Mouse (Mus musculus) urinary bladder, adult 2 months (tissue): ENCODE measurements around the gene Hspb6. TPM values are rescaled to one million over a fixed set of nuclear protein-coding genes. Genes with fewer than 3 reads are reported as not detected.
A peak's percentile ranks its signal among the peaks of the same experiment; 100 is the strongest.

Experiments
- DNase-seq: peaks from one replicate; pipeline ENCODE4 v3.0.0; 2022; ENCODE audit warnings: low spot score
- polyA plus RNA-seq: library from polyadenylated mRNA; depleted of rRNA; stranded (reverse); fragments of >200 nt; gene quantifications from 2 replicates; pipeline ENCODE4 v1.2.3, GENCODE M21; 2012

Hspb6 gene
- polyA plus RNA-seq, 1 experiment: 342 TPM

GRCm38 (mm10) chr7:30586455-30587020 is 34.6 kb downstream of the Hspb6 start:
- DNase-seq: no peak

DNA sequence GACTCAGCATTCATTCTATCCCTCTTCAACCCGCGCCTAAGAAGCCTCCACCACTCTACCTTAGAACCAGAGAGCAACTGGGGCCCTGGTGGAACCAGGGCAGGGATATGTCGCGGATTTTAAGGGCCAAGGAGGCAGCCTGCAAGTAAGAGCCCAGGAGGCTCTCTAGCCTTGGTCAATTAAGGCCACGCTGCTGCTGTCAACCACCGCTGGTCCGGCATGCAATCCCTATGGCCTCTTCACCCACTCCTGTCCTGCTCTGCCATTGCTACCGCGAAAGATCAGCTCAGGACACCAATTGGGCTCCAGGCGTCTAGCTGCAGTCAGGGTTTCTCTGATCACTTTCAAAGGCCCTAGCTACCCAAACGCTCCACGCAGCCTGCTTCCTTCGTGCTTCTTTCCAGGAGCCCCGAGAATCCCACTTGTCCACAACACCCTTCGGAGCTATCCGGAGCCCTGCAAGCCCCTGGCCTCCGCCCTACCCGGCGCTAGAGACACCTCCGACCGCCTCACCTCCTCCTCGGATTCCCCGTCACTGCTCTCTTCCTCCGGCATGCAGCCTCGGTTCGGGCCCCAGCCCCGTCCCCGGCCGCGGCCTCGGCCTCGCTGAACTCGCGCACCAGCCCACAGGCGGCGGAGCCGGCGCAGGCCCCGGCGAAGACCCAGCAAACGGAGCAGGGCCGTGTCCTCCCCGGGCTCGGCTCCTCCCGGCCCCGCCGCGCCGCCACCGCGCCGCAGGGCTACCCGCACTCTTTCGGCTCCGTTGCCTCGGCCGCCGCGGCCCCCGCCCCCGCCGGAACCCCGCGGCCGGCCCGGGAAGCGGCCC is 36.1 kb downstream of the Hspb6 start:
- peak; percentile 70 for DNase-seq

GRCm38 (mm10) chr7:30588676-30589434 is 36.9 kb downstream of the Hspb6 start, which contains the start of gene Kmt2b:
Gene Kmt2b, minus strand, starts transcription at chr7:30588726.
- peak; percentile 95 for DNase-seq

DNA sequence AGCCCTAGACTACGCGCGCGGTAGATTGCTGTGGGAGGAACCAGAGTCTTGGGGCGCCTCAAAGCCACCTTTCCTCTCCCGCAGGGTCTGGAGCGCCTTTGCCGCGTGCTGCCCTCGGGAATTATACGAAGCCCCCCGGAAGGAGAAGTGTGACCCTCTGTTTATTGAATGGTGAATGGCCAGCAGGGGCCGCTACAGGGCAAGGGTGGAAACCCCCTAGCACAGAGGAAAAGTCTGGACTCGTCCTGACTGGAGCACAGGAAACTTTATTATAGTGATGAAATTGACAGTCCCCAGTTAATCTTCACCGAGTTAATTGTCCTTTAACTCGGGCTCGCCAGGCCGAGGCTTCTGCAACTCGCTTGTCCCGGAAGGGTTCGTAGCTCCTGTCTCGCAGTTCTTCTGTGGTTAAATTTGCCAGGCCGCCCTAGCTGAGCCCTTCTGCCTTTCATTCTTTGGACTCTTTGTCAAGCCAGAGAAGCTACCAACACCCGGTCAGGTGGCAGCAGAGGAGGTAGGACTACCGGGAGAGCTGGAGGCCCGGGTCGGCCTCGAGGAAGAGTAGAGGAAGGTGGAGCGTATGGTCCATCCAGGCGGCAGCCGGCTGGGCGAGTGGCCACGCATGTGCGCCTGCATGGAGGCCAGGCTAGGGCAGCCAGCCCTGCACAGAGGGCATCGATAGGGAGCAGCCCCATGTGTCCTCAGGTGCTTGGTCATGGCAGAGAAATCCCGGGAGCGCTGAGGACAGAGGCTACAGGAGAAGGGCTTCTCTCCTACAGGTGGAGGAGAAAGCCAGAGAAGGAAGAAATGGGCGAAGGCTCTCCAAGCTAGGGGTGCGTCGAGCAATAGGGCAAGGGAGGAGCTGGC is 37.7 kb downstream of the Hspb6 start:
- peak; percentile 79 for DNase-seq

GRCm38 (mm10) chr7:30590927-30591604 is 39.1 kb downstream of the Hspb6 start:
- DNase-seq: no peak

DNA sequence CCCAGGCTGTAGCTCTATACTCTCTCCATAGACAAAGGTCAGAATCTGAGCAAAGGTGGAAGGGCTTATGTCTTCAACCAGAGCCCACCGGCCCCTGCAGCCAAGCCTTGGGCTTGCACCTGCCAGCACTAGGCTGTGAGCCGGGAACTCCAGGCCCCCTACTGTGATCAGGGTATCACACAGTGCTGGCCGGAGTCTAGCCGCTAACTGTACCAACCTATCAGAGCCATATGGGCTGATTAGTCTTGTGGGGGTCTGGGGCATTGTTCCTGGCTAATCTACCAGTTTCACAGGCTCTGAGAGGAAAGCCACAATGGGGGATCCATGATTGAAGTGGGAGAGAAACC is 39.6 kb downstream of the Hspb6 start:
- DNase-seq: no peak

DNA sequence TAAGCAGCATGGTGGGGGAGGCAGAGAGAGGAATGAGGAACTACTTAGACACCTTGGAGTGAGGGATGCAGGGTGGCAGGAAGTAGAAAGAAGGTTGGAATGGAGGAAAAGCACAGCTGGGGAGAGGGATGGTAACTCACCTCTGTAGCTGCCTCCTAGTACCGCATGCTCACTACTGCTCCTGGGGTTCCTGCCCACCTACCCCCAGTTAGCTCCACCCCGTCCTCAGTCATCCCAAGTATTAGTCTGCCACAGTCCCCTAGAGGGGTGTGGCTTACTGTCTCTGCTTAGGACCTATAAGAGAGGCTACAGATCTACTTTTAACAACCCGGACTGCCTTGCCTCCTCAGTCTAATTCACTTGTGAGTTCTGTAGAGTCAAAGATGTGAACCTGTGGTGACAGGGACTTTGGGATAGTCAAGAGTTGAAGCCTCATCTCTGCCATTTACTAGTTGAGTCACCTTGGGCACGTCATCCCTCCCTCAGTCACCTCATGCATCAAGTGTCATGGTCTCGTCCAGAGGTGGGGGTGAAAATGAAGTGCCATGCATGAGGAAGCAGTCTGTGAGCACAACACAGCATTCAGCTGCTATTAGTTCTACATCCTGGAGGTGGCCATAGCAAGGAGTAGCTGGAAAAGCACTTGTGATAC is 40.9 kb downstream of the Hspb6 start:
- no peak for DNase-seq

GRCm38 (mm10) chr7:30593579-30594509 is 41.9 kb downstream of the Hspb6 start:
- no peak for DNase-seq

DNA sequence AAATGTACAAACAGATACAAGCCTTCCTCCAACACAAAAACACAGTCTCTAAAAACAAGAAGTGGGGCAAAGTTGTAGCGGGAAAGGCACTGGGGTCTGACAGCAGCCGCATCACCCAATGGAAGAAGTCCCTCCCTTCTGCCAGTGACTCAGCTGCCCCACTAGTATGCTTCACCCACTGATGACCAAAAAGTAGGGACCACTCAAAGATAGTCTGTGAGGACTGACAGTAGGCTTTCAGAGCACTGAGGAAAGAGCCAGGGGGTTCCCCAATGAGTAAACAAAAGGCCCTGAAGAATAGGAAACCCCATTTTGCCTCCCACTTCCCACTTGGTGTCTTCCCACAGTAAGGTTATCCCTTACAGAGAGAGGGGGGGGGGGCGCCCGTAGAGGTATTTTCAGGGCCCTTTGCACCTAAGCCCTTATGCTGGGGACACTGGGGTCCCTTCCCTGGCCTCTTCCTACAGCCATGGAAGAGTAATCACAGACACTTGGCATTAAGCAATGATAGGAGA is 42.6 kb downstream of the Hspb6 start:
- no peak for DNase-seq

- DNase-seq: no peak
Observed at GRCm38 (mm10) chr7:30596093-30596492, 44.1 kb downstream of the Hspb6 start.

DNA sequence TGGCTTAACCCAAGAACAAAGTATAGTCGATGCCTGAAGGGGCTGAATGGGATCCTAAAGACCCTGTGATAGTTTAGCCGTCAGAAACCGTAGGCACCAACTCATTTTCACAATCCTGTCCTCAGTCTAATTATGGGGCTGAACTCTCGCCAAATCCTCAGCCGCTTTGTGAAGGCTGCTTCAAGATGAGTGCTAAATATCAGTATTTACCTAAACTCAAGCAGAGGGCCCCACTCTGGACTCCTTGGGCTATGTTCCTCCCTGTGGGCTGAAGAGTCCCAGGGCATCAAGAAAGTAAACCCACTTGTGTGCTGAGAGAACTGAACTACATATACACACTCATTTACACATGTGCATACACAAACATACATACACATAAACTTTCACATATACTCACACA is 44.8 kb downstream of the Hspb6 start:
- DNase-seq: no peak

GRCm38 (mm10) chr7:30598786-30599185 is 46.8 kb downstream of the Hspb6 start, which contains the start of gene Zbtb32:
Gene Zbtb32, minus strand, starts transcription at chr7:30598909.
- no peak for DNase-seq

DNA sequence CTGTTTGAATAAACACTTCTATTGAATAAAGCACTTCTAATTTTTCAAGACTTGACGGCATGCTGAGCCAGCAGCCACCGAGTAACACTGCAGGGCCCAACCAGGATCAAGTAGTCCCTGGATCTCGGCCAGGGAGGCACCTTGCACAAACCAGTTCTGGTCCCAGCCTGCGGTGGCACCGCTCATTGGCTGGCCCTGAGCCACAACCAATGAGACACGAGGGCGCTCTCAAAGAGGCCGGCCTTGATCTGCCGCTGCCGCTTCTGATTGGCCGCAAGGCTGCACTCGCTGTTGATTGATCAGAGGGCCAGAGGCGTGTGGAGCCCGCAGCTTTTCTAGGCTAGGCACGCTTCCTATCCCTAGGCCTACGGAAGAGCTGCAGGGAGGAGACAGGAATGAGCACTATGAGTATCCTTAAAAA is 48.0 kb downstream of the Hspb6 start:
- peak; percentile 72 for DNase-seq

DNA sequence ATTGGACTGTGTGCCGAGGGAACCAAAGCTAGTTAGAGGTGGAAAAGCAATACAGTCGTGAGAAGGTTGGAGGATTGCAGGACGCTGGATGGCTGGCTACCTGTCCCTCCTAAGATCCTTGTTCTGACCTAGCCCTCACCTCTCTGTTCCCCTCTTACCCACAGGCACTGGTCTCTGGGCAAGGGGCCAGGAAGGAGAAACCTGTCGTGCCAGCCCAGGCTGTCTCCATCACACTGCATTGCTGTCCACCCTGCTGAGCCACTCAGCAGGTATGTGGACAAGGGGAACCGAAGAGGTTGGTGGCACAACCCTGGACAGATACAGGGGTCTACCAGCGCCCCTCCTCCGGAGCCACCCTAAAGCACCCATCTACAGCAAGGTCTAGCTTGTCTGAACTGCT is 48.7 kb downstream of the Hspb6 start:
- DNase-seq: peak; percentile 57

DNA sequence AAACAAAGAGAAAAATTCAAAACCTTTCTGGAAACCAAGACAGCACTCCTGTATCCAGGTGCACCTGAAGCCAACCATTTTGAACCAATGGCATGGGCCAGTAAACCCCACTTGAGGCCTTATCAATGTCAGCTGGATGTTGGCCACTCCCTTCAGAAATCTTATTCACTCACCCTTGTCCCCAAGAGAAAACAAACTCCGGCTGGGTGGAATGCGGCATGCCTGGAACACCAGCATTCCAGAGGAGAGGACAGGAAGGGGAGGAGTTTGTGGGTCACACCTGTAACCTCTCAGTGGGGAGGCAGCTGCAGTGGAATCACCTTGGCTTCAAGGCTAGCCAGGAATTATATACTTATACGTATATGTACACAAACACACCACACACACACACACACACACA is 50.6 kb downstream of the Hspb6 start:
- no peak for DNase-seq

DNA sequence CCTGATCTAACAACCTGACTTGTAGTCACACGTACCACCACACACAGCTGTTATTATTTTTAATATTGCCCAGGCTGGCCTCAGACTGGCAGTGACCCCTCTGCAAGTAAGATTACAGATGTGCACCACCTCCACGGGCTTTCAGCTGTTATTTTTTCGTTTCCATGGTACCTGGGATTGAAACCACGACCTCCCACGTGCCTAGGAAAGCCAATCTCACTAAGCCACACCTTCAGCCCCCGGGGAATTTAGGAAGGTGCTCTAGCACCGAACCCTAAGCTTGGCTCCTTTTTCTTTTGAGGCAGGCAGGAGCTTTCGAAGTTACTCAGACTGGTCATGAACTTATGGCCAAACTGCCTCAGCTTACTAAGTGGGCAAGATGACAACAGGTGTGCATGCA is 52.4 kb downstream of the Hspb6 start:
- no peak for DNase-seq

- DNase-seq: no peak
Observed at GRCm38 (mm10) chr7:30604944-30605343, 53.0 kb downstream of the Hspb6 start.
